Mouse (Mus musculus) megakaryocyte-erythroid progenitor cell, adult 5-6 weeks (primary cell): ENCODE results near the gene Rimbp3. TPM values are rescaled to one million over a fixed set of nuclear protein-coding genes. Genes with fewer than 3 reads are reported as not detected.
A peak's percentile ranks its signal among the peaks of the same experiment; 100 is the strongest.

Experiments used
- ATAC-seq: replicated peaks from 2 replicates; pipeline ENCODE4 v1.8.0; 2016; ENCODE audit warnings: mild to moderate bottlenecking, inconsistent platforms; ENCODE audit not compliant: severe bottlenecking, poor library complexity, low FRiP score, low TSS enrichment
- total RNA-seq, 2 experiments: library from RNA; stranded (forward) in 1 of 2; stranded (reverse) in 1 of 2; fragments of 200-1000, 215-1000 nt in 1 of 2; fragments of >200 nt in 1 of 2; fragmentation: Nextera tagmentation in 1 of 2; gene quantifications; 2 replicates each; pipeline ENCODE4 v1.2.3; 2014 to 2017

Rimbp3 gene
- total RNA-seq, 2 experiments from 2014 or later: 0.39 TPM; not detected in 1

DNA sequence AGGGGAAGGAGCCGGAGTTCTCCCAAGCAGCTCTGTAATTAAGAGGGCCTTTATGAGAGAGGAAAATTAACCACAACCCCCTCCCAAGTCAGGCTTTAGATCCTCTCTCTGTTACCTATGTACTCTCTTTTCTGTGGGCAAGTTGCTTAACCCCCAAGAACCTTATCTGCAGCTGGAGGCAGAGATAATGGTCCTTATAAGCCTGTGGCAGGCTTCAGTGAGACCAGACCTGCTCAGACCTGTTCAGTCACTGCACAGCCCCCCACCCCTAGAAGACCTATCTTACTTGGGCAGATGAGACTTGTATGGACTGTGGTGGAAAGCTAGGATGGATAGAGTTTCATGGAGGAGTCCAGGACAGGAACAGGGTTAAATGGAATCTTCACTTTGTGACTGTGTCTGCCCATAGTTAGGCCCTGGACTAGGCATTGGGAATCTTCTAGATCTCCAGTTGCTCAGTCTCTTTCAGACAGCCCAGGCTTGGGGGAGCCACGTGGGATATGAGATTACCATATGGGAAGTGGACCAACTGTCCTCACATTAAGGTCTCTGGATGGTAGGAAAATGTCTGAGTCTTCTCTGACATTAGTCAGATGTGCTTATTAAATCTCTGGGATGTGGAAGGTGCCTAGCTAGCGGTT, 43.8 kb downstream of the Rimbp3 start:
- ATAC-seq: peak; percentile 72

DNA sequence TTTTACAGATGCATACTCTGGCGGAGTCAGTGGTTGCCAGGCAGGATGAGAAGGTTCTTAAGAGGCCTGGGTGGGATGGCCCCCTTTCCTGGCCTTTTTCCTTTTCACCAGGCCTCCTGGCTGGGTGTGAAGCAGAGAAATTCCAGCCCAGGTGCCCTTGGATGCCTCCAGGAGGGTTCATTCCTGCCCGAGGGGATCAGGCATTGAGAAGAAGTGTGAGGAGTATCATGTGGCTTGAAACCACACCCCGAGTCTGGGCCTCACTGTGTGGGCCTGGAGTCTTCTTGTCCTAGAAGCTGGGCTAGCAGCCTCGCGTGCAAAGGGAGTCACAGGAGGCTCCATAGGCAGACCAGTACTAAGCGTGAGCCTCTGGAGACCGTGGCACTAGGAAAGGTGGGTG, 44.4 kb downstream of the Rimbp3 start:
- ATAC-seq: no peak

DNA sequence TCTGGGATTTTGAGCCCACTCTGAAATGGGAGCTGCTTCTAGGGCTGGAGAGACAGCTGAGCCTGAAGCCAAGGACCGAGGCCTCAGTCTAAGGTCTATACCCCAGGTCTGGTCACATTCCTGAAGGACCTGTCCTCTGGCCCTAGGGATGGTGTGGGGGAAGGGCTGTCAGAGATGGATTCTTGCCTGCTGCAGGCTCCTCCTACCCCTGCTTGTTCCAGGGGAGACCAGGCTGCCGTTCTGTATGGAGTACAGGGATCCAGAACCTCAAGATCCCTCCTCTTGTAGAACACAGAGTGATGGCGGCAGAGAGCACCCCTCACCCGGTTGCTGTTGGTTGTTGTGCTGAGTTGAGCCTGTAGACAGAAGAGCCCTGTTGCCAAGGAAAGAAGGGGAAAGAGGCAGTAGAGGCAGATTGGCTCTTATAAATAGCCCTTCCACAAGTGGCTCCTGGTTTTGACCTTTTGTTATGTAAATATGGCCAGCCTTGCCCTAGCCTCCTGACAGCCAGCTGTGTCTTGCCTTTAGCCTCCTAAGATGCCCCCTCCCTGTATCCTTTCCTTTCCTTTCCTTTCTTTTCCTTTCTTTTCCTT, 45.7 kb downstream of the Rimbp3 start:
- no peak for ATAC-seq

DNA sequence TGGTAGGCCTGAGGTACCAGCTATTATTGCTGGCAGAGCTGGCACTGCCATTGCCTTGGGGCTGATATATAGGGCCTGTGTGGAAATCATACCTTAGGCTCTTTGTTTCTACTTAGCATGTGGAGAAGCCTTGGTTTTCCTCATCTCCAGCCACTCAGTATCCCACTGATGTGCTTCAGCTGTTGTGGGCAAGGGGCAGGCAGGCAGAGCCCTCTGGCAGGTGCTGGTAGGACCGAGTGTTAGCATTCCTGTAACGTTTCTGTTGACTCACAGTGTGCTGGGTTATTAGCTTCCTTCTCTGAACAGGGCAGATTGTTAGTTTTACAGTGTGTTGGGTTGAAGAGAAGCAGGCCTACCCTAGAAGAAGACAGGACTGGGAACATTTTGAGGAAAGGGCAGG, 46.9 kb downstream of the Rimbp3 start:
- ATAC-seq: no peak

DNA sequence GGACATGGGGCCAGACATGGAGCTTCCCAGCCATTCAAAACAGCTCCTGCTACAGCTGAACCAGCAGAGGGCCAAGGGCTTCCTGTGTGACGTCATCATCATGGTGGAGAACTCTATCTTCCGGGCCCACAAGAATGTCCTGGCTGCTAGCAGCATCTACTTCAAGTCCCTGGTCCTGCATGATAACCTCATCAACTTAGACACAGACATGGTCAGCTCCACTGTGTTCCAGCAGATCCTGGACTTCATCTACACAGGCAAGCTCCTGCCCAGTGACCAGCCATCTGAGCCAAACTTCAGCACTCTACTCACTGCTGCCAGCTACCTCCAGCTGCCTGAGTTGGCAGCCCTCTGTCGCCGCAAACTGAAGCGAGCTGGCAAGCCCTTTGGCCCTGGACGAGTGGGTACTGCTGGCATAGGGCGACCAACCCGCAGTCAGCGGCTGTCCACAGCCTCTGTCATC, 49.0 kb downstream of the Rimbp3 start:
- peak; percentile 63 for ATAC-seq

DNA sequence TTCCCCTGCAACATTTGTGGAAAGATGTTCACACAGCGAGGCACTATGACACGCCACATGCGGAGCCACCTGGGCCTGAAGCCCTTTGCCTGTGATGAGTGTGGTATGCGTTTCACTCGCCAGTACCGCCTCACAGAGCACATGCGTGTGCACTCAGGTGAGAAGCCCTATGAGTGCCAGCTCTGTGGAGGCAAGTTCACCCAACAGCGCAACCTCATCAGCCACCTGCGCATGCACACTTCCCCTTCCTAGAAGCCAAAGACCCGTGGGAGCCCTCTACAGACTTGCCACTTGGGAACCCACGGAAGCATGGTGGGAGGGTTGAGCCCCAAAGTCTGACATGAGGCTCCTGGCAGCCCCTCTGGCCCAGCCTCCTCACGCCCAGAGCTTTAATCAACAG, 50.5 kb downstream of the Rimbp3 start:
- ATAC-seq: no peak

DNA sequence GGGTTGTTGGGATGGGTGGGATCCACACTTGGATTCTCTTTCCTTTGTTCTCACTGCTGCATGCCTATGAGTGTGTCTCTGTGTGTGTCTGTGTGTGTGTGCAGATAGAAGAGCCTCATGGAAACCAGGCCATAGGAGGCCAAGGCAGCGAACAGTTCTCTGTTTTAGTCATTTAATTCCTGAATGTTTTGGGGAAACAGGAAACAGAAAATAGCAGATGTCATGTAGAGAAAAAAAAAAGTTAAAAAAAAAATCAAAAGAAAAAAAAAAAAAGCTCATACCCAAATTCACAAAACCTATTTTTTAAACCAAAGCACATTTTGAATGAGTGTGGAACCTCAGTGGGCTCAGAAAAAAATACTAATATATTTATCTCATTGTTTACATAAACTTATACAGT, 52.9 kb downstream of the Rimbp3 start:
- ATAC-seq: no peak

Other genes starting within 250 kb of the Rimbp3 start
- 118 and 181 TPM in 2 replicates for gene Mapk1, start 225.2 kb upstream of the Rimbp3 start, total RNA-seq (2014; fragmentation: Nextera tagmentation)
- 140 and 154 TPM in 2 replicates for gene Mapk1, start 225.2 kb upstream of the Rimbp3 start, total RNA-seq (2017)
- 2.3 and 3.0 TPM in 2 replicates for gene Ypel1, start 138.9 kb upstream of the Rimbp3 start, total RNA-seq (2014; fragmentation: Nextera tagmentation)
- gene Ypel1, start 138.9 kb upstream of the Rimbp3 start, total RNA-seq (2017): 1.7 TPM in 1 of 2 replicates, not detected in the other
- 74.1 and 94.8 TPM in 2 replicates for gene Ppil2, start 97.3 kb upstream of the Rimbp3 start, total RNA-seq (2014; fragmentation: Nextera tagmentation)
- gene Ppil2, start 97.3 kb upstream of the Rimbp3 start, total RNA-seq (2017): 81.5 and 99.2 TPM in 2 replicates
- 36.0 and 78.4 TPM in 2 replicates for gene 2610318N02Rik, start 83.4 kb upstream of the Rimbp3 start, total RNA-seq (2014; fragmentation: Nextera tagmentation)
- gene 2610318N02Rik, start 83.4 kb upstream of the Rimbp3 start, total RNA-seq (2017): 9.3 and 19.2 TPM in 2 replicates
- 20.4 and 21.1 TPM in 2 replicates for gene Sdf2l1, start 76.2 kb upstream of the Rimbp3 start, total RNA-seq (2014; fragmentation: Nextera tagmentation)
- gene Sdf2l1, start 76.2 kb upstream of the Rimbp3 start, total RNA-seq (2017): 29.5 and 40.7 TPM in 2 replicates
- gene Ydjc, start 64.0 kb upstream of the Rimbp3 start, total RNA-seq (2014; fragmentation: Nextera tagmentation): 13.3 and 13.4 TPM in 2 replicates
- 11.4 and 11.7 TPM in 2 replicates for gene Ydjc, start 64.0 kb upstream of the Rimbp3 start, total RNA-seq (2017)
- gene Ccdc116, start 61.4 kb upstream of the Rimbp3 start, total RNA-seq (2014; fragmentation: Nextera tagmentation): 1.2 and 2.1 TPM in 2 replicates
- 0.57 and 0.70 TPM in 2 replicates for gene Ccdc116, start 61.4 kb upstream of the Rimbp3 start, total RNA-seq (2017)
- 154 and 221 TPM in 2 replicates for gene Ube2l3, start 6.0 kb upstream of the Rimbp3 start, total RNA-seq (2014; fragmentation: Nextera tagmentation)
- gene Ube2l3, start 6.0 kb upstream of the Rimbp3 start, total RNA-seq (2017): 161 and 163 TPM in 2 replicates
- 1.6 and 2.1 TPM in 2 replicates for gene Hic2, start 25.0 kb downstream of the Rimbp3 start, total RNA-seq (2014; fragmentation: Nextera tagmentation)
- 1.5 and 1.9 TPM in 2 replicates for gene Hic2, start 25.0 kb downstream of the Rimbp3 start, total RNA-seq (2017)
- gene Tmem191c, start 67.5 kb downstream of the Rimbp3 start, total RNA-seq (2014; fragmentation: Nextera tagmentation): 9.2 and 19.0 TPM in 2 replicates
- 0.33 and 2.3 TPM in 2 replicates for gene Tmem191c, start 67.5 kb downstream of the Rimbp3 start, total RNA-seq (2017)
- not detected in 2 replicates for gene Serpind1, start 122.8 kb downstream of the Rimbp3 start, total RNA-seq (2014; fragmentation: Nextera tagmentation)
- not detected in 2 replicates for gene Serpind1, start 122.8 kb downstream of the Rimbp3 start, total RNA-seq (2017)
- 17.1 and 19.0 TPM in 2 replicates for gene Snap29, start 197.4 kb downstream of the Rimbp3 start, total RNA-seq (2014; fragmentation: Nextera tagmentation)
- 17.3 and 18.3 TPM in 2 replicates for gene Snap29, start 197.4 kb downstream of the Rimbp3 start, total RNA-seq (2017)
- gene Pi4ka, start 197.7 kb downstream of the Rimbp3 start, total RNA-seq (2014; fragmentation: Nextera tagmentation): 53.5 and 71.9 TPM in 2 replicates
- gene Pi4ka, start 197.7 kb downstream of the Rimbp3 start, total RNA-seq (2017): 21.9 and 44.8 TPM in 2 replicates
- gene Crkl, start 243.4 kb downstream of the Rimbp3 start, total RNA-seq (2014; fragmentation: Nextera tagmentation): 21.5 and 29.3 TPM in 2 replicates
- gene Crkl, start 243.4 kb downstream of the Rimbp3 start, total RNA-seq (2017): 21.6 and 33.5 TPM in 2 replicates